Mouse (Mus musculus) midbrain, embryonic 12.5 days (tissue): ENCODE results near the gene Gstt4. TPM values are rescaled to one million over a fixed set of nuclear protein-coding genes. Genes with fewer than 3 reads are reported as not detected.
A peak's percentile ranks its signal among the peaks of the same experiment; 100 is the strongest.
"Not testable (repeated sequence)": the region's sequence is repeated elsewhere in the genome, so short reads cannot be mapped to it uniquely, and the experiment has no call there.

Experiments
- ATAC-seq: fragments of 200-750 bp; cut with Nextera tagmentation; 2 replicates; pipeline ENCODE4 v1.8.0; 2017; ENCODE audit warnings: low read depth, moderate TSS enrichment, moderate library complexity; ENCODE audit not compliant: low FRiP score
- H3K27ac ChIP-seq: fragments of 300-500 bp; sonication (generic); replicated peaks from 2 replicates; pipeline ENCODE4 v1.5.1; 2016; ENCODE audit warnings: mild to moderate bottlenecking
- H3K27me3 ChIP-seq: fragments of 300-500 bp; sonication (generic); 2 replicates; pipeline ENCODE4 v1.6.1; 2016; ENCODE audit warnings: mild to moderate bottlenecking
- H3K36me3 ChIP-seq: fragments of 300-500 bp; sonication (generic); 2 replicates; pipeline ENCODE4 v1.6.1; 2016
- H3K4me1 ChIP-seq: fragments of 300-500 bp; sonication (generic); 2 replicates; pipeline ENCODE4 v1.6.1; 2016
- H3K4me2 ChIP-seq: fragments of 300-500 bp; sonication (generic); replicated peaks from 2 replicates; pipeline ENCODE4 v1.6.1; 2016; ENCODE audit warnings: mild to moderate bottlenecking, moderate library complexity
- H3K4me3 ChIP-seq: fragments of 300-500 bp; sonication (generic); 2 replicates; pipeline ENCODE4 v1.5.1; 2016; ENCODE audit warnings: mild to moderate bottlenecking
- H3K9ac ChIP-seq: fragments of 300-500 bp; sonication (generic); replicated peaks from 2 replicates; pipeline ENCODE4 v1.6.1; 2016; ENCODE audit warnings: mild to moderate bottlenecking, moderate library complexity
- H3K9me3 ChIP-seq: fragments of 300-500 bp; sonication (generic); 2 replicates; pipeline ENCODE4 v1.6.1; 2016; ENCODE audit warnings: mild to moderate bottlenecking
- WGBS: fragments of 180-500 bp; shearing (Covaris S2); methylation state at CpG from one replicate; pipeline ENCODE4 v1.1.7; 2016; 5-methylcytosine and 5-hydroxymethylcytosine counted together
- polyA plus RNA-seq: library from polyadenylated mRNA; unstranded; fragments of >200 nt; fragmentation: Nextera tagmentation; extraction: Ambion mirVana; gene quantifications from 2 replicates; pipeline ENCODE4 v1.2.1, GENCODE M21; 2016

Gstt4 gene
- polyA plus RNA-seq, 1 experiment from 2014 or later = not detected

GRCm38 (mm10) chr10:75852539-75853125 lies 30.3 kb upstream of the Gstt4 start:
- no peaks in the 10 kb centered on the region for H3K27me3 ChIP-seq
- no peak for ATAC-seq
- peaks cover 23% of the 10 kb centered on the region for H3K4me1 ChIP-seq
- H3K36me3 ChIP-seq = peaks cover 10% of the 10 kb centered on the region
- H3K27ac ChIP-seq = no peak overlapping the region
- no peak overlapping the region for H3K4me3 ChIP-seq
- no peak overlapping the region for H3K4me2 ChIP-seq
- H3K9me3 ChIP-seq = no peaks in the 10 kb centered on the region
- H3K9ac ChIP-seq = no peak overlapping the region
- WGBS = 95% methylated on average over 12 of the region's 12 CpGs

GRCm38 (mm10) chr10:75851681-75852080 lies 29.3 kb upstream of the Gstt4 start:
- no peak overlapping the region for H3K9ac ChIP-seq
- H3K27ac ChIP-seq = no peak overlapping the region
- no peaks in the 10 kb centered on the region for H3K9me3 ChIP-seq
- H3K27me3 ChIP-seq = no peaks in the 10 kb centered on the region
- WGBS = 35% methylated on average over 3 of the region's 3 CpGs
- ATAC-seq = no peak
- peaks cover 23% of the 10 kb centered on the region for H3K4me1 ChIP-seq
- H3K36me3 ChIP-seq = no peaks in the 10 kb centered on the region
- no peak overlapping the region for H3K4me2 ChIP-seq
- no peak overlapping the region for H3K4me3 ChIP-seq

GRCm38 (mm10) chr10:75851076-75851475 lies 28.7 kb upstream of the Gstt4 start:
- H3K4me1 ChIP-seq = peaks cover 23% of the 10 kb centered on the region
- no peaks in the 10 kb centered on the region for H3K27me3 ChIP-seq
- WGBS = 5% methylated on average over 6 of the region's 6 CpGs
- no peak overlapping the region for H3K4me2 ChIP-seq
- 0 out of 2 replicates have a peak overlapping the region, but pooled peaks have one; percentile 10 for H3K27ac ChIP-seq
- ATAC-seq = no peak
- no peak overlapping the region for H3K4me3 ChIP-seq
- no peak overlapping the region for H3K9ac ChIP-seq
- H3K36me3 ChIP-seq = no peaks in the 10 kb centered on the region
- no peaks in the 10 kb centered on the region for H3K9me3 ChIP-seq

- WGBS = 28% methylated on average over 3 of the region's 3 CpGs
- Histone ChIP-seq H3K4me1 (peaks cover 29% of the 10 kb centered on the region), H3K27me3 (no peaks in the 10 kb centered on the region), H3K36me3 (no peaks in the 10 kb centered on the region), H3K4me2 (no peak overlapping the region), H3K4me3 (no peak overlapping the region), H3K27ac (no peak overlapping the region), H3K9me3 (no peaks in the 10 kb centered on the region), H3K9ac (no peak overlapping the region)
- ATAC-seq = no peak
Observed at GRCm38 (mm10) chr10:75848382-75848781, 26.0 kb upstream of the Gstt4 start.

- H3K9me3 ChIP-seq = no peaks in the 10 kb centered on the region
- 82% methylated on average over 6 of the region's 6 CpGs for WGBS
- no peak overlapping the region for H3K4me3 ChIP-seq
- H3K4me2 ChIP-seq = no peak overlapping the region
- no peaks in the 10 kb centered on the region for H3K27me3 ChIP-seq
- H3K27ac ChIP-seq = no peak overlapping the region
- no peak overlapping the region for H3K9ac ChIP-seq
- H3K36me3 ChIP-seq = no peaks in the 10 kb centered on the region
- H3K4me1 ChIP-seq = peaks cover 15% of the 10 kb centered on the region
- no peak for ATAC-seq
Observed at GRCm38 (mm10) chr10:75845306-75845930, 23.1 kb upstream of the Gstt4 start.

- no peak overlapping the region for H3K4me2 ChIP-seq
- no peaks in the 10 kb centered on the region for H3K36me3 ChIP-seq
- no peak overlapping the region for H3K4me3 ChIP-seq
- H3K27me3 ChIP-seq = no peaks in the 10 kb centered on the region
- H3K9ac ChIP-seq = no peak overlapping the region
- 63% methylated on average over 1 of the region's 1 CpGs for WGBS
- no peak for ATAC-seq
- no peaks in the 10 kb centered on the region for H3K9me3 ChIP-seq
- no peak overlapping the region for H3K27ac ChIP-seq
- H3K4me1 ChIP-seq = peaks cover 15% of the 10 kb centered on the region
Observed at GRCm38 (mm10) chr10:75844800-75845199, 22.5 kb upstream of the Gstt4 start.

GRCm38 (mm10) chr10:75843898-75844297 lies 21.6 kb upstream of the Gstt4 start:
- not testable (repeated sequence) for H3K27ac ChIP-seq, H3K4me3 ChIP-seq, H3K27me3 ChIP-seq, H3K4me1 ChIP-seq, H3K9me3 ChIP-seq, ATAC-seq, H3K36me3 ChIP-seq, H3K9ac ChIP-seq, H3K4me2 ChIP-seq
- 82% methylated on average over 6 of the region's 6 CpGs for WGBS

- Histone ChIP-seq H3K9me3 (no peaks in the 10 kb centered on the region), H3K4me1 (peaks cover 24% of the 10 kb centered on the region), H3K36me3 (no peaks in the 10 kb centered on the region), H3K9ac (no peak overlapping the region), H3K4me3 (no peak overlapping the region), H3K4me2 (no peak overlapping the region), H3K27ac (no peak overlapping the region), H3K27me3 (peaks cover 27% of the 10 kb centered on the region)
- ATAC-seq = no peak
- 85% methylated on average over 10 of the region's 10 CpGs for WGBS
Observed at GRCm38 (mm10) chr10:75839092-75839491, 16.7 kb upstream of the Gstt4 start.

GRCm38 (mm10) chr10:75837248-75837759 lies 15.0 kb upstream of the Gstt4 start, which contains the start of gene Gstt2:
TSS of gene Gstt2 (minus strand) at chr10:75837424.
- Histone ChIP-seq H3K27ac (peak within 1 kb of the TSS; percentile 69), H3K9ac (peak within 1 kb of the TSS; percentile 43), H3K4me2 (peak within 1 kb of the TSS; percentile 60), H3K4me3 (peak within 1 kb of the TSS; percentile 44), H3K27me3 (peaks cover 43% of the 10 kb centered on the region), H3K36me3 (no peaks in the 10 kb centered on the region), H3K4me1 (peaks cover 32% of the 10 kb centered on the region), H3K9me3 (no peaks in the 10 kb centered on the region)
- under 1% methylated on average over 21 of the region's 21 CpGs for WGBS
- ATAC-seq = peak; percentile 93

GRCm38 (mm10) chr10:75835761-75836531 lies 13.6 kb upstream of the Gstt4 start:
- H3K27ac ChIP-seq = no peak overlapping the region
- ATAC-seq = no peak
- WGBS = 30% methylated on average over 8 of the region's 10 CpGs
- H3K4me3 ChIP-seq = peak overlapping the region; percentile 25
- H3K9me3 ChIP-seq = no peaks in the 10 kb centered on the region
- no peak overlapping the region for H3K9ac ChIP-seq
- H3K4me2 ChIP-seq = peak overlapping the region; percentile 42
- peaks cover 32% of the 10 kb centered on the region for H3K4me1 ChIP-seq
- H3K36me3 ChIP-seq = no peaks in the 10 kb centered on the region
- peaks cover 48% of the 10 kb centered on the region for H3K27me3 ChIP-seq

- Histone ChIP-seq H3K27me3 (peaks cover 48% of the 10 kb centered on the region), H3K4me2 (peak overlapping the region; percentile 42), H3K27ac (no peak overlapping the region), H3K9ac (no peak overlapping the region), H3K4me1 (peaks cover 32% of the 10 kb centered on the region), H3K9me3 (no peaks in the 10 kb centered on the region), H3K36me3 (no peaks in the 10 kb centered on the region), H3K4me3 (peak overlapping the region; percentile 25)
- no peak for ATAC-seq
- 4% methylated on average over 10 of the region's 10 CpGs for WGBS
Observed at GRCm38 (mm10) chr10:75835307-75835706, 13.0 kb upstream of the Gstt4 start.

- peak overlapping the region; percentile 41 for H3K4me3 ChIP-seq
- H3K4me1 ChIP-seq = peaks cover 32% of the 10 kb centered on the region
- WGBS = 10% methylated on average over 9 of the region's 9 CpGs
- no peaks in the 10 kb centered on the region for H3K36me3 ChIP-seq
- peak overlapping the region; percentile 49 for H3K9ac ChIP-seq
- peaks cover 48% of the 10 kb centered on the region for H3K27me3 ChIP-seq
- no peak overlapping the region for H3K27ac ChIP-seq
- H3K4me2 ChIP-seq = peak overlapping the region; percentile 63
- no peaks in the 10 kb centered on the region for H3K9me3 ChIP-seq
- no peak for ATAC-seq
Observed at GRCm38 (mm10) chr10:75834721-75835120, 12.4 kb upstream of the Gstt4 start.
